Mouse (Mus musculus) small intestine, adult 2 months (tissue): Measurements from ENCODE around the gene Cmbl. TPM values are rescaled to one million over a fixed set of nuclear protein-coding genes. Genes with fewer than 3 reads are reported as not detected.
"Not testable (repeated sequence)": the region's sequence is repeated elsewhere in the genome, so short reads cannot be mapped to it uniquely, and the experiment has no call there.

ENCODE experiments used
- H3K27ac ChIP-seq: fragments of 200-500 bp; 2 replicates; pipeline ENCODE4 v1.5.1; 2012; ENCODE audit warnings: low read depth, low read length, control low read depth, inconsistent platforms; ENCODE audit not compliant: insufficient read depth
- H3K27me3 ChIP-seq: fragments of 200-500 bp; 2 replicates; pipeline ENCODE4 v1.6.1; 2012; ENCODE audit warnings: mild to moderate bottlenecking, moderate library complexity, low read length, inconsistent platforms; ENCODE audit not compliant: control insufficient read depth, insufficient read depth
- H3K36me3 ChIP-seq: fragments of 200-500 bp; 2 replicates; pipeline ENCODE4 v1.6.1; 2012; ENCODE audit warnings: mild to moderate bottlenecking, low read length, control low read depth, inconsistent platforms; ENCODE audit not compliant: control insufficient read depth, insufficient read depth
- H3K4me1 ChIP-seq: fragments of 200-500 bp; 2 replicates; pipeline ENCODE4 v1.6.1; 2012; ENCODE audit warnings: low read length, inconsistent platforms, mixed read lengths; ENCODE audit not compliant: control insufficient read depth, insufficient read depth, insufficient read length
- H3K4me3 ChIP-seq: fragments of 200-500 bp; 2 replicates; pipeline ENCODE4 v1.5.1; 2012; ENCODE audit warnings: low read depth, mild to moderate bottlenecking, control low read depth, inconsistent platforms, low read length, moderate library complexity
- CTCF ChIP-seq: fragments of 200-500 bp; IDR thresholded peaks from 2 replicates; pipeline ENCODE4 v1.5.1; 2012; ENCODE audit warnings: low read depth, mild to moderate bottlenecking, control low read depth, inconsistent platforms, low read length, moderate library complexity, mixed read lengths; ENCODE audit not compliant: insufficient replicate concordance, insufficient read length; ENCODE audit errors: extremely low read depth
- POLR2A ChIP-seq: fragments of 200-500 bp; IDR thresholded peaks from 2 replicates; pipeline ENCODE4 v1.6.1; 2012; ENCODE audit warnings: low read depth, mild to moderate bottlenecking, control low read depth, inconsistent platforms, low read length, moderate library complexity
- WGBS: fragments of 180-500 bp; shearing (Covaris S2); methylation state at CpG from one replicate; pipeline ENCODE4 v1.1.7; 2018; 5-methylcytosine and 5-hydroxymethylcytosine counted together
- polyA plus RNA-seq: library from polyadenylated mRNA; depleted of rRNA; stranded (reverse); fragments of >200 nt; gene quantifications from 2 replicates; pipeline ENCODE4 v1.2.3, GENCODE M21; 2012

Gene Cmbl
- polyA plus RNA-seq, 1 experiment: 140 TPM

DNA sequence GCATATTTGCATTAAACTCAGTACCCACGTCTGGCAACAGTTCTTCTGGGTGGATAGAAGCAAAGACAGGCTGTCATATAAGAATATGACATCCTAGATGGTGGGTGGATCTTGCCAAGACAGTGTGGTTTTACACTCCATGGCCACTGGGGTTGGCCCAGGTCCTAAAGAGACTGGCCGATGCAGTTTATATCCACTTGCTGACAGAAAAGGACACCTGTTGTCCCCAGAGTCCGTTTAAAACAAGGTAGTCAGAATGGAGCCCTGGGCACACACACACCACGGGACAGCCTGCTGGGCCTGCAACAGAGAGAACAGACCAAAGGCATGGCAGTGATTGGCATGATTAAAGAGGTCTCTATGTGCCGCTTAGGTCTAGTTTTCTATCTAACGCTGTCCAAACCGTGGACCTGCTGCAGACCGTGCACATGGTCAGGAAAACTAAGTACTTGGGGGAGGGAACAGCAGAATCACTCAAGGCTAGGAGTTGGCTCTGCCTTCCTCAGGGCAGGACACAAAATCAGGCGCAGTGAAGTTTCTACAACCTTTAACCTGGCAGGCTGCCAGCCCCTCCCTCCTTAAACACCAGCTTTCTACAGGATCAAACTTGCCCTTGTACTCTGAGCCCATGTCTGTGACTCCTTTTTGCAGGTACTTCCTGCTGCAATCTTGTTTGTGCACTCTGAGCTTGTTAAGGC lies 4.3 kb downstream of the Cmbl start:
- peaks cover 32% of the 10 kb centered on the region for H3K4me1 ChIP-seq
- 18% methylated on average over 9 of the region's 9 CpGs for WGBS
- peak overlapping the region; percentile 98 for H3K27ac ChIP-seq
- H3K27me3 ChIP-seq: no peaks in the 10 kb centered on the region
- H3K36me3 ChIP-seq: peaks cover 3% of the 10 kb centered on the region
- H3K4me3 ChIP-seq: peak overlapping the region; percentile 50
- no peak for TF ChIP-seq CTCF
- TF ChIP-seq POLR2A: no peak

DNA sequence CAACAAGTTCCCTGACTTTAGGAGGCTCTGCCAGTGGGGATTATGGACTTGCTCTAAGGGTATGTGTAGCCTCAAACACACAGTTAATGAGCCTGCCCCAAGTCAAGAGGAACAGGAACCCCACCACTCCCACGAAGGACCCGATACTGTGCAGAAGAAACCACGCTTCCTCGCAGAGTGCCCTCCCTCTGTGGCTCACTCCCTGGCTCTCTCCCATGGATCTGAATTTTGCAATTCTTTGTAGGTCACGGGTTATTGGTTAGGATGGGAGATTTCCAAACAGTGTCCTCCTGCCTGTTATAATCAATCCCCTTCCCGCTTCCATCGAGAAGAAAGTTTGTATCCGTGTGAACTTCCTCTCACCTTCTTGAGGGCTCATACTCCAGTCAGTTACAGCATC lies 5.8 kb downstream of the Cmbl start:
- Histone ChIP-seq H3K4me3 (no peak overlapping the region), H3K27ac (peak overlapping the region; percentile 91), H3K27me3 (no peaks in the 10 kb centered on the region), H3K36me3 (peaks cover 3% of the 10 kb centered on the region), H3K4me1 (peaks cover 23% of the 10 kb centered on the region)
- 92% methylated on average over 8 of the region's 8 CpGs for WGBS
- TF ChIP-seq CTCF (no peak), POLR2A (no peak)

DNA sequence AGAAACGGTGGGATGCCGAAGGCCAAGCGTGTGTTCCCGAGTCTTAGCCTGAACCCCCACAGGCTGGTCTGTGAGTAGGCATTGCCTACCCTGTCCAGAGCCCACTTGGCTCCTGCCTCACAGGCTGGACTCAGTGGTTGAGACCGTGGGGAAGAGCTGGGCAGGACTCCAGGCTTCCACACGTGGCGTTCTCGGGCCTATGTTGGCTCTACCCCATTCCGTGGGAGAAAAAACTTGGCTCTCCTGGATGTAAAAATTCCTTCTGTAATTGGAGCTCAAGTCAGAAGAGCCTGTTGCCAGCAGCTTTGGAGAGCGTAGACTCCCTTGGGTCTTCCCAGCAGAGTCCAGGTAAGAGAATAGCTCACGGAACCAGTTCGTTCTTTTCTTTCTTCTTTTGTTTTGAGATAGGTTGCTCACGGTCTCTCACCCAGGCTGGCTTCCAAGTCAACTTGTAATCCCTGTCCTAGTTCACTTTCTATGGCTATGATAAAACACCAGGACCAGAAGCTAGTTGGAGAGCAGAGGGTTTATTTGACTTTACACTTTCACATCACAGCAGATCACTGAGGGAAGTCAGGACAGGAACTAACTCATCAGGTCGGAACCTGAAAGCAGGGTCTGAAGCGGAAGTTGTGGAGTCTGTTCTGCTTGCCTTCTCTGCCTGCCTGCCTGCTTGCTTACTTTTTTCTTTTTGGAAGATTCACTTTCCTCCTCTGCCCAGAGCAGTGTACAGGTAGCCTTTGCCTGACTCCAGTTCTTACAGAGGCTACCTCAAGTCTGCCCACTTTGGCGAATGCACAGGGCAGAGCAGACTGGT lies 6.9 kb downstream of the Cmbl start:
- Histone ChIP-seq H3K27me3 (no peaks in the 10 kb centered on the region), H3K27ac (no peak overlapping the region), H3K36me3 (peaks cover 3% of the 10 kb centered on the region), H3K4me1 (peaks cover 25% of the 10 kb centered on the region), H3K4me3 (no peak overlapping the region)
- no peak for TF ChIP-seq POLR2A
- TF ChIP-seq CTCF: no peak
- 90% methylated on average over 16 of the region's 16 CpGs for WGBS

DNA sequence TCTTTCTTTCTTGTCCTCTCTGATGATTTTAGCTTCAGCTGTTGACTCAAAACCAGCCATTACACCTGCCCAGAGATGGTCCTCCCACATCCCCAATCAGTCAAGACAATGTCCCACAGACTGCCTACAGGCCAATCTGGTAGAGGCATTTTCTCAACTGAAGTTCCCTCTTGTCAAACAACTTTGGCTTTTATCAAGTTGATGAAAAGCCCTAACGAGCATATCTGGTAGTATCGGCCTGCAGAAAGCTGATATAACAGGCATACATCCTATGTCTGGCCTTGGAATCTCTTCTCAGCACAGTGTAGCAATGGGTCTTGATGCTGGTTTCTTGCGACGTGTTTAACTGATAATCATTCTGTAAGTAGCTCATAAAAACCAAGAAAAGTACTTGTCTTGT lies 8.1 kb downstream of the Cmbl start:
- TF ChIP-seq CTCF (no peak), POLR2A (no peak)
- H3K4me3 ChIP-seq: no peak overlapping the region
- H3K4me1 ChIP-seq: peaks cover 23% of the 10 kb centered on the region
- no peak overlapping the region for H3K27ac ChIP-seq
- H3K36me3 ChIP-seq: peaks cover 3% of the 10 kb centered on the region
- H3K27me3 ChIP-seq: no peaks in the 10 kb centered on the region
- 88% methylated on average over 4 of the region's 4 CpGs for WGBS

DNA sequence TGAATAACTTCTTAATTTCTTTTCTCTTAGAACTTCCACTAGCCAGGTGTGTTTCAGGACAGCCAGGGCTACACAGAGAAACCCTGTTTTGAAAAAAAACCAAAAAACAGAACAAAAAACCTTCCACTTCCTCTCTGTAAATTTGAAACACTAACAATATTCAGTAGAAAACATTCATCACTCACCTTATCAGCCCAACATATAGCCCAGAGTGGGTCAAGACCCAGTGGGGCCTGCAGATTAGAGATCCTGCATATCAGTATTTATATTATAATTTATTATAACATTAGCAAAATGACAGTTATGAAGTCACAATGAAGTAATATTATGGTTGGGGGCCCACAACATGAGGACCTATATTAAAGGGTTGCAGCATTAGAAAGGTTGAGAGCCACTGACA lies 8.5 kb downstream of the Cmbl start:
- peaks cover 3% of the 10 kb centered on the region for H3K36me3 ChIP-seq
- no peaks in the 10 kb centered on the region for H3K27me3 ChIP-seq
- peaks cover 20% of the 10 kb centered on the region for H3K4me1 ChIP-seq
- no peak overlapping the region for H3K4me3 ChIP-seq
- no peak overlapping the region for H3K27ac ChIP-seq
- TF ChIP-seq CTCF: no peak
- no peak for TF ChIP-seq POLR2A

DNA sequence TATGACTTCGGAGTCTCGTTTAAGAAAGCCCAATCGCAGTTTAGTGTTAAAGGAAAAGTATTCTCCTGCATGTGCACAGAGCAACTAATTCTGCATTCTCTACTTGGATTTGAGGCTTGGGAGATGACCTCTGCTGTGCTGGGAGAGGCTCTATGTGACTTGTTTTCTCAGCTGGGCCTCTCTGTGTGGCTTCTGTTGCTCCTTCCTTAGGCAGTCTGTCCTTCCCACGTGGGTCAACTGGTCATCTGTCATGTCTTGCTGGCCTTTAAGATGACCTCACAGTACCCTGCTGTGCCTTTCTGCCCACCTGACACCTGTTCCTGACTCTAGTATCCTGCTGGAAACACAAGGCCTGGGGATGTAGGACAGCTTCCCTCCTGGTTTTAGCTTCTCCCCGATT lies 10.9 kb downstream of the Cmbl start:
- 83% methylated on average over 5 of the region's 5 CpGs for WGBS
- H3K27ac ChIP-seq: no peak overlapping the region

DNA sequence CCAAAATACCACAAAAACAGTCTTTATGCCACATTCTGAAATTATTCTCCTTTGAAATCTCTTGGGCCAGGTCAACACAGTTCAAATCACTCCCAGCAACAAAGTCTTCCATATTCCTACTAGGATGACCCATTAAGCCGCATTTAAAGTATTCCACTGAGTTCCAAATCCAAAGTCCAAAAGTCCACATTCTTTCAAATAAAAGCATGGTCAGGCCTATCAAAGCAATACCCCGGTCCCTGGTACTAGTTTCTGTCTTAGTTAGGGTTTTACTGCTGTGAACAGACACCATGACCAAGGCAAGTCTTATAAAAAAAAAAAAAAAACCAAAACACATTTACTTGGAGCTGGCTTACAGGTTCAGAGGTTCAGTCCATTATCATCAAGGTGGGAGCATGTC lies 15.9 kb downstream of the Cmbl start:
- WGBS: 50% methylated on average over 2 of the region's 2 CpGs

More for the DNA sequence above, 10.9 kb downstream of the Cmbl start:
- Histone ChIP-seq H3K4me1 (peaks cover 9% of the 10 kb centered on the region), H3K4me3 (no peak overlapping the region), H3K36me3 (peaks cover 3% of the 10 kb centered on the region), H3K27me3 (no peaks in the 10 kb centered on the region)
- no peak for TF ChIP-seq CTCF
- TF ChIP-seq POLR2A: no peak

More for the DNA sequence above, 15.9 kb downstream of the Cmbl start:
- not testable (repeated sequence) for H3K27me3 ChIP-seq, H3K4me3 ChIP-seq, H3K36me3 ChIP-seq, H3K27ac ChIP-seq
- H3K4me1 ChIP-seq: peaks cover 28% of the 10 kb centered on the region
